Mouse (Mus musculus) kidney, adult 2 months (tissue): ENCODE data around the gene Mylk.

Source experiments
- CTCF ChIP-seq: fragments of 200-500 bp; conservative IDR thresholded peaks from 2 replicates; pipeline ENCODE4 v1.5.1; 2011; ENCODE audit warnings: low read depth, mild to moderate bottlenecking, control low read depth, low read length, moderate library complexity, mixed read lengths; ENCODE audit not compliant: insufficient read depth, insufficient read length
- POLR2A ChIP-seq: fragments of 200-500 bp; IDR thresholded peaks from one replicate; pipeline ENCODE4 v1.6.1; 2011; ENCODE audit warnings: low read depth, low read length, control low read depth

DNA sequence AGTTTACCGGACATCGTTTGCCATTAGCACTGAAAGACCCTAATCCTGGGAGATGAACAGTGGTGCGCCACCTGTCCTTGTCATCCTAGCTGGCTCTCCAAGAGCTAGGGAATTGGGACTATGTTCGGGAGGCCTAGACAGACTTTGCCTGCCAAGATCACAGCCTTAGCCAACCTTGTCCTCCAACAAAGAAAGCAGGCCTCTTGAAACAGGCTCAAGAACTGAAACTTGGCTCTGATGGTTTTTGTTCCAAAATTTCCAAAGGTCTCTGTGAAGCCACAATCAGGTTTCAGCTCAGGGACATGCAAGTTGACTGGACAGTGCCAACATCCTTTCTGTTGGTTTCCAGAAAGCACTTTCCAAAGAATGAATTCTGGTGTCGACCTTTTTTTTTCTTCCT is 247.8 kb downstream of the Mylk start:
- TF ChIP-seq CTCF (no peak), POLR2A (no peak)
